Mouse (Mus musculus) myocyte (in vitro differentiated cells): ENCODE data around the gene Olfr314.

ENCODE experiments used
- CEBPB ChIP-seq: IDR thresholded peaks from 2 replicates; pipeline ENCODE4 v1.6.1; 2011; ENCODE audit warnings: mild to moderate bottlenecking, moderate library complexity; ENCODE audit not compliant: poor library complexity, insufficient read depth, severe bottlenecking
- E2F4 ChIP-seq: IDR thresholded peaks from one replicate; pipeline ENCODE4 v1.6.1; 2011; ENCODE audit warnings: mild to moderate bottlenecking, control low read depth, moderate library complexity; ENCODE audit not compliant: insufficient read depth
- MAX ChIP-seq: IDR thresholded peaks from one replicate; pipeline ENCODE4 v1.6.1; 2011; ENCODE audit warnings: low read depth, mild to moderate bottlenecking, control low read depth
- MYOD1 ChIP-seq, 3 experiments: IDR thresholded peaks; one replicate each; pipeline ENCODE4 v1.6.1; 2011; ENCODE audit warnings: control low read depth in 2 of 3, low read depth in 2 of 3, mild to moderate bottlenecking in 2 of 3, moderate library complexity in 1 of 3; ENCODE audit not compliant: insufficient read length in 2 of 3, control insufficient read depth in 1 of 3
- MYOG ChIP-seq, 3 experiments: IDR thresholded peaks; one replicate each; pipeline ENCODE4 v1.6.1; 2011; ENCODE audit warnings: control low read depth in 2 of 3, low read depth in 2 of 3, mild to moderate bottlenecking in 2 of 3; ENCODE audit not compliant: insufficient read length in 2 of 3, control insufficient read depth in 1 of 3, insufficient read depth in 1 of 3
- POLR2A ChIP-seq: IDR thresholded peaks from one replicate; pipeline ENCODE4 v1.6.1; 2011; ENCODE audit warnings: low read depth, mild to moderate bottlenecking, control low read depth, moderate library complexity; ENCODE audit not compliant: insufficient read length
- POLR2AphosphoS2 ChIP-seq: IDR thresholded peaks from one replicate; pipeline ENCODE4 v1.6.1; 2011; ENCODE audit warnings: low read depth, control low read depth; ENCODE audit not compliant: insufficient read length
- REST ChIP-seq: IDR thresholded peaks from one replicate; pipeline ENCODE4 v1.6.1; 2011; ENCODE audit warnings: mild to moderate bottlenecking, control low read depth, moderate library complexity; ENCODE audit not compliant: insufficient read depth, insufficient read length
- TCF12 ChIP-seq: IDR thresholded peaks from one replicate; pipeline ENCODE4 v1.6.1; 2011; ENCODE audit warnings: mild to moderate bottlenecking, control low read depth; ENCODE audit not compliant: poor library complexity, insufficient read depth, severe bottlenecking
- USF1 ChIP-seq: IDR thresholded peaks from one replicate; pipeline ENCODE4 v1.6.1; 2011; ENCODE audit warnings: low read depth, mild to moderate bottlenecking, control low read depth, moderate library complexity

DNA sequence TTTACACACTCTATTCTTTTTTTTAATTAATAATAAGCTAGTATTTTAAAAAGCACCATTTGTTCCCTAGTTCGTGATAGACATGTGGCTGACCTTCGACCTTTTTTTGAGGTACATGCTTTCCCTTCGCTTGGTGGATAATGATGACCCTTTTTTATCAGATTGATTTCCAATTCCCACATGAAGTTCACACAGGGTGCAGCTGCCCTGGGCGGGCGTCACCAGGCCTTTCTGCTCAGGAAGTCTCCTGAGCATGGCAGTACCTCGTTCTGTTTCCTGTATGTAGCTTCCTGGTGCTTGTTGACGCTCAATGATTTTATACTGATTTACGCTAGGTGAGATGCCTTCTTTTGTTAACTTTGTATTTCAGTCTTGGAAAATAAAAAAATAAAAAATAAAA is 5.6 kb downstream of the Olfr314 start:
- TF ChIP-seq TCF12 (no peak), USF1 (no peak), POLR2AphosphoS2 (no peak), MAX (no peak), POLR2A (no peak), MYOD1 (IDR thresholded peaks at IDR 0.05; ENCODE audit: control insufficient read depth in 1 of 3, insufficient read length in 2 of 3, low read depth in 2 of 3) (no peak), MYOG (IDR thresholded peaks at IDR 0.05; ENCODE audit: control insufficient read depth in 1 of 3, insufficient read depth in 1 of 3, insufficient read length in 2 of 3, low read depth in 2 of 3) (no peak), E2F4 (no peak), REST (no peak), CEBPB (no peak)
